Mouse (Mus musculus): ENCODE measurements at regions not wholly inside any gene's neighbourhood (a gene's known extent, or its start where the extent isn't known, plus 50 kb on each side); places are given as distances from the start of the nearest gene placed in this dataset.

DNA sequence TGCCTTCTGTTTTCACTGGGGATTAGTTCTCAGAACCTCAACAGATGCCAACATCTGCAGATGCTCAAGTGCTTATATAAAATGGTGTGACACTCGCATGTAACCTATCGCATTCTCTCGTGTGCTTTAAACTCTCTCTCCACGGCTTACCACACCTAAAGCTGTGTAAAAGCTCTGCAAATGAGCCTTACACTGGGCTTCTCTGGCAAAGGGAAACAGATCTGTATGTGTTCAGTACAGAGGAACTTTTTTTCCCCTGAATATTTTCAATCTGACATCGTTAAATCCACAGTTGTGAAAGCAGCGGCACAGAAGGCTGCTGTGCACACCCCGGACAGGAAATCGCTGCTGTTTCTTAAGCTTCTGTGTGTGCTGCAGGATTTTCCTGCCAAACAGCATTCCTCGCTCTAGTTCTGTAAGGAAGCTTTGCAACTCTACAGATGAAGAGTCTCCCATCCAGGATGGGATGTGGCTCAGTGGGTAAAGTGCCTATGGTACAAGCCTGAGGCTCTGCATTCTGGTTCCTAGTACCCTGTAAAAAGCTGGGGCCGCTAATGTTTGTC lies 206.3 kb downstream of the Sox11 start:
- Histone ChIP-seq H3K4me3 (ENCODE audit: low read depth, low read length) (no peak overlapping the region), H3K4me2 (replicated peaks; ENCODE audit: low read depth, low read length) (no peak overlapping the region), H3K27me3 (ENCODE audit: control insufficient read depth, insufficient read depth, low read length) (no peaks in the 10 kb centered on the region), H3K36me3 (ENCODE audit: control insufficient read depth, insufficient read depth, low read length) (no peaks in the 10 kb centered on the region), H3K9ac (ENCODE audit: low read depth, low read length) (no peak overlapping the region), H3K9me3 (ENCODE audit: control insufficient read depth, low read length) (no peaks in the 10 kb centered on the region), H3K27ac (ENCODE audit: low read depth, low read length) (peak overlapping the region; percentile 18; the same call in 1 of the 2 replicates), H3K4me1 (replicated peaks; ENCODE audit: control insufficient read depth, insufficient read depth, low read length) (peaks cover 7% of the 10 kb centered on the region; the same call in 1 of the 2 replicates)
- ATAC-seq (ENCODE audit: low FRiP score): no peak
- DNase-seq (ENCODE audit: low spot score): no peak
- WGBS: 73% methylated on average over 10 of the region's 10 CpGs

GRCm38 (mm10) chr12:27130544-27130943 lies 211.8 kb downstream of the Sox11 start:
- Histone ChIP-seq H3K9ac (ENCODE audit: low read depth, low read length) (no peak overlapping the region), H3K4me2 (replicated peaks; ENCODE audit: low read depth, low read length) (no peak overlapping the region), H3K27ac (ENCODE audit: low read depth, low read length) (no peak overlapping the region), H3K4me1 (replicated peaks; ENCODE audit: control insufficient read depth, insufficient read depth, low read length) (no peaks in the 10 kb centered on the region), H3K4me3 (ENCODE audit: low read depth, low read length) (no peak overlapping the region), H3K9me3 (ENCODE audit: control insufficient read depth, low read length) (no peaks in the 10 kb centered on the region), H3K27me3 (ENCODE audit: control insufficient read depth, insufficient read depth, low read length) (no peaks in the 10 kb centered on the region), H3K36me3 (ENCODE audit: control insufficient read depth, insufficient read depth, low read length) (no peaks in the 10 kb centered on the region)
- 92% methylated on average over 1 of the region's 1 CpGs for WGBS
- DNase-seq (ENCODE audit: low spot score) (no peak), ATAC-seq (ENCODE audit: low FRiP score) (no peak)

GRCm38 (mm10) chr12:27127054-27127605 lies 215.2 kb downstream of the Sox11 start:
- H3K27me3 ChIP-seq (ENCODE audit: control insufficient read depth, insufficient read depth, low read length): no peaks in the 10 kb centered on the region
- ATAC-seq (ENCODE audit: low FRiP score) (no peak), DNase-seq (ENCODE audit: low spot score) (no peak)
- H3K9me3 ChIP-seq (ENCODE audit: control insufficient read depth, low read length): no peaks in the 10 kb centered on the region
- no peaks in the 10 kb centered on the region for H3K4me1 ChIP-seq (replicated peaks; ENCODE audit: control insufficient read depth, insufficient read depth, low read length)
- no peaks in the 10 kb centered on the region for H3K36me3 ChIP-seq (ENCODE audit: control insufficient read depth, insufficient read depth, low read length)
- H3K9ac ChIP-seq (ENCODE audit: low read depth, low read length): no peak overlapping the region
- H3K27ac ChIP-seq (ENCODE audit: low read depth, low read length): no peak overlapping the region
- 43% methylated on average over 10 of the region's 10 CpGs for WGBS
- H3K4me2 ChIP-seq (replicated peaks; ENCODE audit: low read depth, low read length): no peak overlapping the region
- H3K4me3 ChIP-seq (ENCODE audit: low read depth, low read length): no peak overlapping the region

- ATAC-seq (ENCODE audit: low FRiP score) (no peak), DNase-seq (ENCODE audit: low spot score) (no peak)
- H3K4me2 ChIP-seq (replicated peaks; ENCODE audit: low read depth, low read length): no peak overlapping the region
- no peaks in the 10 kb centered on the region for H3K9me3 ChIP-seq (ENCODE audit: control insufficient read depth, low read length)
- no peaks in the 10 kb centered on the region for H3K36me3 ChIP-seq (ENCODE audit: control insufficient read depth, insufficient read depth, low read length)
- H3K27me3 ChIP-seq (ENCODE audit: control insufficient read depth, insufficient read depth, low read length): no peaks in the 10 kb centered on the region
- H3K9ac ChIP-seq (ENCODE audit: low read depth, low read length): no peak overlapping the region
- H3K4me1 ChIP-seq (replicated peaks; ENCODE audit: control insufficient read depth, insufficient read depth, low read length): no peaks in the 10 kb centered on the region
- WGBS: 84% methylated on average over 6 of the region's 6 CpGs
- H3K4me3 ChIP-seq (ENCODE audit: low read depth, low read length): no peak overlapping the region
- H3K27ac ChIP-seq (ENCODE audit: low read depth, low read length): no peak overlapping the region
Measured at GRCm38 (mm10) chr12:27118581-27118980, 223.8 kb downstream of the Sox11 start.

DNA sequence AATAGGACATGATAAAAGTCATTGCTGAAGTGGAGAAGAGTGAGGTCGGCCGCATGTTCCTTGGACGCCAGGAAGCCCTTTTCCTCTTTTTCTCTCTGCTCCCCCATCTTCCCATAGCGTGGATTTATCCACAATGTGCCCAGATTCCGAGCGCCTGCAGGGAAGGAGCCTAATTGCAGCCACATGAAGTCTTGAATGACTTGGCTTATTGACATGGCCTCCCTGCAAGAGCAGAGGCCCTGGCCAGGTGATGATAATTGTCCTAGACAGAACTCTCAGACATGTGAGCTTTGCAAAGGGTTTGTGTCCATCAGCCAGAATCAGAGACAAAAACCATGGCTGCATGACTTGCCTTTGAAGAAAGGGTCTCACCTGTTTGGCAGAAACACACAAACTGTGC lies 227.0 kb downstream of the Sox11 start:
- no peaks in the 10 kb centered on the region for H3K4me1 ChIP-seq (replicated peaks; ENCODE audit: control insufficient read depth, insufficient read depth, low read length)
- H3K4me2 ChIP-seq (replicated peaks; ENCODE audit: low read depth, low read length): no peak overlapping the region
- DNase-seq (ENCODE audit: low spot score): peak; percentile 29
- 68% methylated on average over 6 of the region's 6 CpGs for WGBS
- no peaks in the 10 kb centered on the region for H3K27me3 ChIP-seq (ENCODE audit: control insufficient read depth, insufficient read depth, low read length)
- H3K9me3 ChIP-seq (ENCODE audit: control insufficient read depth, low read length): no peaks in the 10 kb centered on the region
- H3K4me3 ChIP-seq (ENCODE audit: low read depth, low read length): no peak overlapping the region
- H3K36me3 ChIP-seq (ENCODE audit: control insufficient read depth, insufficient read depth, low read length): no peaks in the 10 kb centered on the region
- H3K27ac ChIP-seq (ENCODE audit: low read depth, low read length): no peak overlapping the region
- no peak overlapping the region for H3K9ac ChIP-seq (ENCODE audit: low read depth, low read length)
- ATAC-seq (ENCODE audit: low FRiP score): no peak

GRCm38 (mm10) chr12:27104925-27105571 lies 237.3 kb downstream of the Sox11 start:
- Histone ChIP-seq H3K36me3 (ENCODE audit: control insufficient read depth, insufficient read depth, low read length) (no peaks in the 10 kb centered on the region), H3K9ac (ENCODE audit: low read depth, low read length) (no peak overlapping the region), H3K27me3 (ENCODE audit: control insufficient read depth, insufficient read depth, low read length) (no peaks in the 10 kb centered on the region), H3K27ac (ENCODE audit: low read depth, low read length) (no peak overlapping the region), H3K4me3 (ENCODE audit: low read depth, low read length) (no peak overlapping the region), H3K4me1 (replicated peaks; ENCODE audit: control insufficient read depth, insufficient read depth, low read length) (no peaks in the 10 kb centered on the region), H3K4me2 (replicated peaks; ENCODE audit: low read depth, low read length) (no peak overlapping the region), H3K9me3 (ENCODE audit: control insufficient read depth, low read length) (no peaks in the 10 kb centered on the region)
- no peak for ATAC-seq (ENCODE audit: low FRiP score)
- DNase-seq (ENCODE audit: low spot score): no peak
- WGBS: 87% methylated on average over 9 of the region's 9 CpGs

DNA sequence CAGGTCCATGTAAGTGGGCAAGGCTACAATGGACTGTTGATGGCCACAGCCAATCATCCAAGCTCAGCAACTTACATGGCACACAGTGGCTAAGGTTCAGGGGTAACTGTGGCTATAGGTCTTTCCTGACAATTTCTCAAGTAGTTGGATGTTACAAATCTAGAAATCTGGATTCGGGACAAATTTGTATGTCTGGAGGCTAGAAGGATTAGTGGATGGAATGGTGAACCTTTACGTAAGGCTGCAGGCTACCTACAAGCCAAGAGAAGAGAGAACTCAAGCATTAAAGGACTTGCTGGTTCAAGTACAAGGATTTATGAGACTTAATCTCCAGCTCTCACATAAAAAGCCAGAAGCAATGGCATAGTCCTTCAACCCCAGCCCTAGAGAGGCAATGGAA lies 239.4 kb downstream of the Sox11 start:
- H3K4me2 ChIP-seq (replicated peaks; ENCODE audit: low read depth, low read length): no peak overlapping the region
- no peaks in the 10 kb centered on the region for H3K9me3 ChIP-seq (ENCODE audit: control insufficient read depth, low read length)
- H3K4me1 ChIP-seq (replicated peaks; ENCODE audit: control insufficient read depth, insufficient read depth, low read length): no peaks in the 10 kb centered on the region
- no peak overlapping the region for H3K9ac ChIP-seq (ENCODE audit: low read depth, low read length)
- H3K4me3 ChIP-seq (ENCODE audit: low read depth, low read length): no peak overlapping the region
- H3K36me3 ChIP-seq (ENCODE audit: control insufficient read depth, insufficient read depth, low read length): no peaks in the 10 kb centered on the region
- no peak overlapping the region for H3K27ac ChIP-seq (ENCODE audit: low read depth, low read length)
- no peaks in the 10 kb centered on the region for H3K27me3 ChIP-seq (ENCODE audit: control insufficient read depth, insufficient read depth, low read length)
- 87% methylated on average over 2 of the region's 2 CpGs for WGBS
- DNase-seq (ENCODE audit: low spot score) (no peak), ATAC-seq (ENCODE audit: low FRiP score) (no peak)

- WGBS: 59% methylated on average over 1 of the region's 1 CpGs
- DNase-seq (ENCODE audit: low spot score): no peak
- Histone ChIP-seq H3K4me3 (ENCODE audit: low read depth, low read length) (no peak overlapping the region), H3K36me3 (ENCODE audit: control insufficient read depth, insufficient read depth, low read length) (no peaks in the 10 kb centered on the region), H3K27me3 (ENCODE audit: control insufficient read depth, insufficient read depth, low read length) (no peaks in the 10 kb centered on the region), H3K27ac (ENCODE audit: low read depth, low read length) (no peak overlapping the region), H3K4me1 (replicated peaks; ENCODE audit: control insufficient read depth, insufficient read depth, low read length) (no peaks in the 10 kb centered on the region; the same call in 1 of the 2 replicates), H3K4me2 (replicated peaks; ENCODE audit: low read depth, low read length) (no peak overlapping the region), H3K9ac (ENCODE audit: low read depth, low read length) (no peak overlapping the region), H3K9me3 (ENCODE audit: control insufficient read depth, low read length) (no peaks in the 10 kb centered on the region)
- no peak for ATAC-seq (ENCODE audit: low FRiP score)
Measured at GRCm38 (mm10) chr12:27089206-27089605, 253.2 kb downstream of the Sox11 start.

DNA sequence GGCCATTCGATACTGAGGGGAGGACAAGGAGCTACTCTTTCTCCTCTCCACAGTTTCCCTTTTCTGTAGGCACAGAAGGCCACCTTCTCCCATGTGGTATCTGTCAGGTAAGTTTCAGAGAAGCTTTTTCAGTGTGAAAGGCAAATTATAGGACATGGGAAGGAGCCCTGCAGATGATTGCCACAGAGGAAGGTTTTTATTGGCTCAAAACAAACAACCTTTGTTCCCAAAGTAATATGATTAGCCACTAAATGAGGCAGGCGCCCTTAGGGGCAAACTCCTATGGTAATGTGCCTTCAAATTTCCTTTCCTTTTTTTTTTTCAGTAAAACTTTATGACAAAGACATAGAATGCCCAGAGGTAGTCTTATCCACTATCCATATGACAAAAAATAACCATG lies 256.5 kb downstream of the Sox11 start:
- Histone ChIP-seq H3K36me3 (ENCODE audit: control insufficient read depth, insufficient read depth, low read length) (no peaks in the 10 kb centered on the region), H3K9ac (ENCODE audit: low read depth, low read length) (no peak overlapping the region), H3K4me2 (replicated peaks; ENCODE audit: low read depth, low read length) (no peak overlapping the region), H3K27me3 (ENCODE audit: control insufficient read depth, insufficient read depth, low read length) (no peaks in the 10 kb centered on the region), H3K27ac (ENCODE audit: low read depth, low read length) (0 out of 2 replicates have a peak overlapping the region, but pooled peaks have one; percentile 24), H3K9me3 (ENCODE audit: control insufficient read depth, low read length) (no peaks in the 10 kb centered on the region), H3K4me3 (ENCODE audit: low read depth, low read length) (no peak overlapping the region), H3K4me1 (replicated peaks; ENCODE audit: control insufficient read depth, insufficient read depth, low read length) (peaks cover 9% of the 10 kb centered on the region)
- ATAC-seq (ENCODE audit: low FRiP score) (no peak), DNase-seq (ENCODE audit: low spot score) (no peak)
- 77% methylated on average over 2 of the region's 2 CpGs for WGBS

All from hindbrain, embryonic 11.5 days (tissue).